Mouse (Mus musculus) 416B (cell line): Measurements from ENCODE around the gene Olfr187.
"Not testable (repeated sequence)": the region's sequence is repeated elsewhere in the genome, so short reads cannot be mapped to it uniquely, and the experiment has no call there.

ENCODE experiments used
- DNase-seq: peaks from one replicate; pipeline ENCODE4 v3.0.0; 2011; ENCODE audit warnings: low read depth

Olfr187 gene

GRCm38 (mm10) chr16:59039710-59040109 is at the start of gene Olfr187:
TSS of gene Olfr187 (minus strand) at chr16:59039767.
- DNase-seq: no peak

GRCm38 (mm10) chr16:59081113-59081512 is 41.5 kb upstream of the Olfr187 start:
- DNase-seq: peak; percentile 79

GRCm38 (mm10) chr16:59077905-59078304 is 38.3 kb upstream of the Olfr187 start, which contains the start of gene Olfr190:
TSS of gene Olfr190 (minus strand) at chr16:59078005.
- no peak for DNase-seq

- DNase-seq: no peak
Measured at GRCm38 (mm10) chr16:59073520-59073919, 34.0 kb upstream of the Olfr187 start.

GRCm38 (mm10) chr16:59071755-59072154 is 32.2 kb upstream of the Olfr187 start:
- no peak for DNase-seq

- DNase-seq: peak; percentile 91
Measured at GRCm38 (mm10) chr16:59062411-59062810, 22.8 kb upstream of the Olfr187 start.

GRCm38 (mm10) chr16:59049286-59049685 is 9.7 kb upstream of the Olfr187 start:
- not testable (repeated sequence) for DNase-seq

- DNase-seq: no peak
Measured at GRCm38 (mm10) chr16:59048860-59049259, 9.3 kb upstream of the Olfr187 start.

- no peak for DNase-seq
Measured at GRCm38 (mm10) chr16:59047579-59047978, 8.0 kb upstream of the Olfr187 start.

GRCm38 (mm10) chr16:59045835-59046234 is 6.3 kb upstream of the Olfr187 start:
- peak; percentile 31 for DNase-seq

GRCm38 (mm10) chr16:59030191-59030590 is 9.4 kb downstream of the Olfr187 start, which contains the start of gene Olfr186:
TSS of gene Olfr186 (minus strand) at chr16:59030291.
- no peak for DNase-seq

GRCm38 (mm10) chr16:59013357-59014018 is 26.1 kb downstream of the Olfr187 start:
- peak; percentile 77 for DNase-seq

GRCm38 (mm10) chr16:59007146-59007545 is 32.4 kb downstream of the Olfr187 start:
- DNase-seq: peak; percentile 40

- no peak for DNase-seq
Measured at GRCm38 (mm10) chr16:58995057-58995456, 44.5 kb downstream of the Olfr187 start, which contains the start of gene Olfr183. TSS of gene Olfr183 (plus strand) at chr16:58995357.
